Mouse (Mus musculus): ENCODE measurements around the gene Gm17555. TPM values are rescaled to one million over a fixed set of nuclear protein-coding genes. Genes with fewer than 3 reads are reported as not detected.

The Gm17555 gene
- polyA plus RNA-seq (2017; shearing (Covaris generic)) = not detected

GRCm38 (mm10) chr2:126214800-126215199 is at the start of gene Gm17555:
TSS of gene Gm17555 (plus strand) at chr2:126215100.

Other genes with a start within 250 kb of the Gm17555 start
- gene Fgf7, start 180.4 kb upstream of the Gm17555 start, polyA plus RNA-seq (2017; shearing (Covaris generic)) = not detected
- not detected for gene Fam227b, start 63.1 kb upstream of the Gm17555 start, polyA plus RNA-seq (2017; shearing (Covaris generic))
- gene Dtwd1, start 63.0 kb upstream of the Gm17555 start, polyA plus RNA-seq (2017; shearing (Covaris generic)) = 7.4 TPM

Measured in effector memory CD4-positive, alpha-beta T cell, adult 5 months (primary cell).